Mouse (Mus musculus): Measurements from ENCODE around the gene Styxl1. TPM values are rescaled to one million over a fixed set of nuclear protein-coding genes. Genes with fewer than 3 reads are reported as not detected.

Styxl1 gene
- polyA plus RNA-seq, 1 experiment: 0.42 TPM

DNA sequence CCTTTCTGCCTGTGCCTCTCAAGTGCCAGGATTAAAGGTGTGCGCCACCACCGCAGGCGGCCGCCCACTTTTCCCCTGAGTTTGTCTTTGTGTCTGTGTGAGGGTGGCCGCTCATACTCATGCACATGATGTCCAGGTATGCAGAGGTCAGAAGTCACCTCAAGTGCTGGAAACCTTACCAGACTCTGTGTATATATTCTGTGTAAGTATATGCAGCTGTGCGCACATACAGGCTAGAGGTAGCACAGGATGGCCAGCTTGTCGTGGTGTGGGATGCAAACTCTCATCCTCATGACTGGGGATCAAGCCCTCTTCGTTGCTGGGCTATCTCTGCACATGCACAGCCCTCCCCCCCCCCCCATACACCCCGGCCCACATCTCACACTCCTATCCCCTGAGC, 50.3 kb downstream of the Styxl1 start:
- no peaks in the 10 kb centered on the region for H3K36me3 ChIP-seq (ENCODE audit: control insufficient read depth, insufficient read depth, low read length, poor library complexity, severe bottlenecking)
- no peaks in the 10 kb centered on the region for H3K9me3 ChIP-seq (replicated peaks; ENCODE audit: control insufficient read depth, insufficient read depth, low read length, poor library complexity, severe bottlenecking)
- H3K4me3 ChIP-seq (ENCODE audit: low read depth, low read length): no peak overlapping the region
- TF ChIP-seq POLR2A (IDR thresholded peaks at IDR 0.05; ENCODE audit: insufficient read depth, low read length) (no peak), CTCF (IDR thresholded peaks at IDR 0.05; ENCODE audit: low read depth, low read length) (no peak), EP300 (IDR thresholded peaks at IDR 0.05; ENCODE audit: insufficient read depth, low read depth, low read length) (no peak)
- H3K27me3 ChIP-seq (ENCODE audit: control insufficient read depth, insufficient read depth, low read length, poor library complexity, severe bottlenecking): no peaks in the 10 kb centered on the region
- no peak overlapping the region for H3K27ac ChIP-seq (ENCODE audit: insufficient read depth, low read length)
- no peak overlapping the region for H3K9ac ChIP-seq (ENCODE audit: low read depth, poor library complexity, severe bottlenecking)
- peaks cover 6% of the 10 kb centered on the region for H3K4me1 ChIP-seq (ENCODE audit: control insufficient read depth, insufficient read depth, low read length)

DNA sequence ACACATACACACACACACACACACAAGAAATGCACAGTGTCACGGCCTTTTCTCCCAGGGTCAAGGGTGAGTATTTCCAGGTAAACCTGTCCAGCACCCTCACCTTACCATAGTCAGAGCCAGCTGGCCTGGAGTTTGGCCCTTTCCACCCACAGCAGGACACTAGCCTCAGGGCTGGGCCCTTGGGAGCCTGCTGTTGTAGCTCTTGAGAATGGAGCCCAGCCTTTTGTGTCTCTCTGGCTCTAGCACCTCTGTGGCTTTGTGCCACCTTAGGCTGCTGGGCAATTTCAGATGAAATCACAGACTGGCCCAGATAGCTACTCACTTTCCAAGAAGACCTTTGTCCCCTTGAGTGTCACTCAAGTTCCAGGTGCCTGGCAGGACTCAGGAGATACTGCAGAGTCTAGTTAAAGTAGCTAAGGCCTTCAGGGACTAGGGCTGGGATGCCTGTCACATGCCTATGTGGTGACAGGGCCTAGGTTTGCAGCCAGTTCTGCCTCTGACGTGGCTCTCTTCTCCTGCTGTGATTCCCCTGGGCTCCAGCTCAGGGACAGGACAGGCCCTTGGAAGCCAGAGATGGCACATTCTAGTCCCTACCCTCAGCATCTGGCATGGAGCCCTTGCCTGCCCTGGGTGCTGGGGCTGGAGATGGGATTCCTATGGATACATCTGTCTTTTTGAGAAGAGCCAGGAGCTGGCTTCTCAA, 51.4 kb downstream of the Styxl1 start:
- Histone ChIP-seq H3K4me1 (ENCODE audit: control insufficient read depth, insufficient read depth, low read length) (peaks cover 6% of the 10 kb centered on the region), H3K9me3 (replicated peaks; ENCODE audit: control insufficient read depth, insufficient read depth, low read length, poor library complexity, severe bottlenecking) (no peaks in the 10 kb centered on the region), H3K27me3 (ENCODE audit: control insufficient read depth, insufficient read depth, low read length, poor library complexity, severe bottlenecking) (no peaks in the 10 kb centered on the region), H3K4me3 (ENCODE audit: low read depth, low read length) (no peak overlapping the region), H3K9ac (ENCODE audit: low read depth, poor library complexity, severe bottlenecking) (no peak overlapping the region), H3K27ac (ENCODE audit: insufficient read depth, low read length) (no peak overlapping the region), H3K36me3 (ENCODE audit: control insufficient read depth, insufficient read depth, low read length, poor library complexity, severe bottlenecking) (no peaks in the 10 kb centered on the region)
- TF ChIP-seq CTCF (IDR thresholded peaks at IDR 0.05; ENCODE audit: low read depth, low read length): no peak
- TF ChIP-seq EP300 (IDR thresholded peaks at IDR 0.05; ENCODE audit: insufficient read depth, low read depth, low read length): no peak
- TF ChIP-seq POLR2A (IDR thresholded peaks at IDR 0.05; ENCODE audit: insufficient read depth, low read length): no peak

GRCm38 (mm10) chr5:135725991-135726390, 52.2 kb downstream of the Styxl1 start:
- TF ChIP-seq CTCF (IDR thresholded peaks at IDR 0.05; ENCODE audit: low read depth, low read length): no peak
- no peak for TF ChIP-seq POLR2A (IDR thresholded peaks at IDR 0.05; ENCODE audit: insufficient read depth, low read length)
- no peak for TF ChIP-seq EP300 (IDR thresholded peaks at IDR 0.05; ENCODE audit: insufficient read depth, low read depth, low read length)
- Histone ChIP-seq H3K9ac (ENCODE audit: low read depth, poor library complexity, severe bottlenecking) (no peak overlapping the region), H3K9me3 (replicated peaks; ENCODE audit: control insufficient read depth, insufficient read depth, low read length, poor library complexity, severe bottlenecking) (no peaks in the 10 kb centered on the region), H3K4me1 (ENCODE audit: control insufficient read depth, insufficient read depth, low read length) (peaks cover 6% of the 10 kb centered on the region), H3K36me3 (ENCODE audit: control insufficient read depth, insufficient read depth, low read length, poor library complexity, severe bottlenecking) (no peaks in the 10 kb centered on the region), H3K4me3 (ENCODE audit: low read depth, low read length) (no peak overlapping the region), H3K27me3 (ENCODE audit: control insufficient read depth, insufficient read depth, low read length, poor library complexity, severe bottlenecking) (no peaks in the 10 kb centered on the region), H3K27ac (ENCODE audit: insufficient read depth, low read length) (no peak overlapping the region)

DNA sequence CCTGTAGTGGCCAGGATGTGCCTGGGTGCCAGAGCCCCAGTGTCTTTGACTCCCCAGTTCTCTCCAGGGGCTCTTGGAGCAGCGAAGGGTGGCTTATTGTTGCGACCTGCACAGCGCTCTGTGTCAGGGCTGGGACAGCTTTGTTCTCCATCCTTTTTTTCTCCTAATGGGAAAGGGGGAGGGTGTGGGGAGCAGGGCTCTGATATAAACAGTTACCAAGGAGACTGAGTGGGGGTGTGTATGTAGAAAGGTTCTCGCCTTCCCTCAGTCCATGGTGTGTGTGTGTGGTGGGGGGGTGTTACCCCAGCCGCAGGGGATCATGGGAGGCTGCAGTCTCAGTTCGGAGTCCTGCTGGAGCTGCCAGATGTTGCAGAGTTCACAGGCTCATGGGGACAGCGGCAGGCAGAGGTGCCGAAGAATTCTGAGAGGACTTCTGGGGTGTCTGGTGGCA, 52.8 kb downstream of the Styxl1 start:
- no peaks in the 10 kb centered on the region for H3K9me3 ChIP-seq (replicated peaks; ENCODE audit: control insufficient read depth, insufficient read depth, low read length, poor library complexity, severe bottlenecking)
- no peaks in the 10 kb centered on the region for H3K36me3 ChIP-seq (ENCODE audit: control insufficient read depth, insufficient read depth, low read length, poor library complexity, severe bottlenecking)
- H3K4me1 ChIP-seq (ENCODE audit: control insufficient read depth, insufficient read depth, low read length): peaks cover 6% of the 10 kb centered on the region
- no peak overlapping the region for H3K27ac ChIP-seq (ENCODE audit: insufficient read depth, low read length)
- H3K9ac ChIP-seq (ENCODE audit: low read depth, poor library complexity, severe bottlenecking): no peak overlapping the region
- no peak for TF ChIP-seq POLR2A (IDR thresholded peaks at IDR 0.05; ENCODE audit: insufficient read depth, low read length)
- no peak overlapping the region for H3K4me3 ChIP-seq (ENCODE audit: low read depth, low read length)
- H3K27me3 ChIP-seq (ENCODE audit: control insufficient read depth, insufficient read depth, low read length, poor library complexity, severe bottlenecking): no peaks in the 10 kb centered on the region

GRCm38 (mm10) chr5:135724536-135725322, 53.5 kb downstream of the Styxl1 start:
- no peak overlapping the region for H3K4me3 ChIP-seq (ENCODE audit: low read depth, low read length)
- no peaks in the 10 kb centered on the region for H3K27me3 ChIP-seq (ENCODE audit: control insufficient read depth, insufficient read depth, low read length, poor library complexity, severe bottlenecking)
- H3K4me1 ChIP-seq (ENCODE audit: control insufficient read depth, insufficient read depth, low read length): peaks cover 6% of the 10 kb centered on the region
- TF ChIP-seq CTCF (IDR thresholded peaks at IDR 0.05; ENCODE audit: low read depth, low read length) (no peak), POLR2A (IDR thresholded peaks at IDR 0.05; ENCODE audit: insufficient read depth, low read length) (no peak), EP300 (IDR thresholded peaks at IDR 0.05; ENCODE audit: insufficient read depth, low read depth, low read length) (no peak)
- no peaks in the 10 kb centered on the region for H3K36me3 ChIP-seq (ENCODE audit: control insufficient read depth, insufficient read depth, low read length, poor library complexity, severe bottlenecking)
- no peak overlapping the region for H3K9ac ChIP-seq (ENCODE audit: low read depth, poor library complexity, severe bottlenecking)
- no peak overlapping the region for H3K27ac ChIP-seq (ENCODE audit: insufficient read depth, low read length)
- no peaks in the 10 kb centered on the region for H3K9me3 ChIP-seq (replicated peaks; ENCODE audit: control insufficient read depth, insufficient read depth, low read length, poor library complexity, severe bottlenecking)

DNA sequence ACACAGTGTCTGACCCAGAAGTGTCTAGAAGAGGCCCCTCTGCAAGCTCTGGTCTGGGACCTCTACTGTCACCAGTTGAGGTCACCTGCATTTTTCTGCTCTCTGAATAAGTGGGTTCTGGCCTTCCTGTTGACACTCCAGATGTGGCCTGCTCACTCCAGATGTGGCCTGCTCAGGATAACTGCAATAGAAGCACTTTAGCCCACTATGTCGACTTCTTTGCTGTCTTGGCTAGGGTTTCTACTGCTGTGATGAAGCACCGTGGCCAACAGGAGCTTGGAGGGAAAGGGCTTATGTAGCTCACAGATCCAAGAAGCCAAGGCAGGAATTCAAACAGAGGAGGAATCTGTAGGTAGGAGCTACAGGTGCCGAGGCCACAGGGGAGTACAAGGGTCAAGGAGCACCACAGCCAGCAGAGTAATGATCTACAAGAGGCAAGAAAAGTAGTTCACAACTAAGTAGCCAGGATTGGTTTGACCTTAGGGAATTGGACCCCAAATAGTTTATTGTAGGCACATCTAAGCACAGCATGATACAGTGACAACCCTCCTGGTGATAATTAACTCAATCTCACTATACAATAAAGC, 54.9 kb downstream of the Styxl1 start:
- Histone ChIP-seq H3K4me3 (ENCODE audit: low read depth, low read length) (no peak overlapping the region), H3K4me1 (ENCODE audit: control insufficient read depth, insufficient read depth, low read length) (peaks cover 6% of the 10 kb centered on the region), H3K27ac (ENCODE audit: insufficient read depth, low read length) (no peak overlapping the region), H3K9ac (ENCODE audit: low read depth, poor library complexity, severe bottlenecking) (no peak overlapping the region), H3K9me3 (replicated peaks; ENCODE audit: control insufficient read depth, insufficient read depth, low read length, poor library complexity, severe bottlenecking) (no peaks in the 10 kb centered on the region), H3K27me3 (ENCODE audit: control insufficient read depth, insufficient read depth, low read length, poor library complexity, severe bottlenecking) (no peaks in the 10 kb centered on the region), H3K36me3 (ENCODE audit: control insufficient read depth, insufficient read depth, low read length, poor library complexity, severe bottlenecking) (no peaks in the 10 kb centered on the region)
- TF ChIP-seq CTCF (IDR thresholded peaks at IDR 0.05; ENCODE audit: low read depth, low read length) (no peak), POLR2A (IDR thresholded peaks at IDR 0.05; ENCODE audit: insufficient read depth, low read length) (no peak), EP300 (IDR thresholded peaks at IDR 0.05; ENCODE audit: insufficient read depth, low read depth, low read length) (no peak)
